Mouse (Mus musculus): Measurements from ENCODE around the gene Frem2. TPM values are rescaled to one million over a fixed set of nuclear protein-coding genes. Genes with fewer than 3 reads are reported as not detected.

The Frem2 gene
- 0.02 TPM in 1 of 2 replicates, not detected in the other for polyA plus RNA-seq (2012)

DNA sequence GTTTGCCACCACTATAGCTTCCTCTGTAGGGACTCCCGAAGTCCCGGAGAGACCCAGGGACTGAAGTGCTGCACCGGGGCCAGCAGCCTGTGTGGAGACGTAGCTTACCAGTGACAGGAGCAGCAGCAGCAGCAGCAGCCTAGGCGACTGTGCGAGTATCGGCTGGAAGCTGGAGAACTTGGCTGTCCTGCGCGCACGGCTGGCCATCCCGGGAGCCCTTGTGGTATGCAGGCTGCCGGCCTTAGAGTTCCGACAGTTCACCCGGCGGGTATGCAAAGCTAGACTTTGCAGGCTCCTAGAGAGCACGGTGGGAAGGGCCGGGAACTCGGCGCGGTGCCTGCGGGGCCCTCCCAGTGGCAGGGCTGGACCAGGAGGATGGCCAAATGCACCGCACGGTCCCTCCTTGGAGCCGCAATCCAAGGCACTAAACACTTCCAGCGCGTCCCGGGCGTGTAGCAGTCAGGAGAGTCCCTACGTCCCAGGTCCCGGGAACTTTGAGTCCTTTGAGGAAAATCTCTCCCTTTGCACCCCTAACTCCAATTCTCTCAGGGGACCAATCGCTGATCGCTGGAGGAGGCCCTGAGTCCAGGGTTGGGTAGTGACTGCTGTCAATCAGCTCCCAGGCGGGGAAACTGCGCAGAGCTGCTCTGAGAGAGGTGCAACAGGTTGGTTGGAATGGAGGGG is at the start of gene Frem2:
Gene Frem2 (minus strand): TSS at position 478 of the 684 bp plus-strand sequence.
- peaks cover 13% of the 10 kb centered on the region for H3K9me3 ChIP-seq (ENCODE audit: control insufficient read depth, low read length)
- peak within 1 kb of the TSS; percentile 47 for H3K4me3 ChIP-seq (replicated peaks)
- no peaks in the 10 kb centered on the region for H3K36me3 ChIP-seq (ENCODE audit: control insufficient read depth)
- peaks cover 49% of the 10 kb centered on the region for H3K27me3 ChIP-seq (ENCODE audit: control insufficient read depth)
- no peaks in the 10 kb centered on the region; the same call in 1 of the 2 replicates for H3K4me1 ChIP-seq (ENCODE audit: control insufficient read depth)
- TF ChIP-seq TAL1 (IDR thresholded peaks at IDR 0.05; ENCODE audit: low read length) (no peak), GATA1 (IDR thresholded peaks at IDR 0.05; ENCODE audit: low read length) (no peak)

DNA sequence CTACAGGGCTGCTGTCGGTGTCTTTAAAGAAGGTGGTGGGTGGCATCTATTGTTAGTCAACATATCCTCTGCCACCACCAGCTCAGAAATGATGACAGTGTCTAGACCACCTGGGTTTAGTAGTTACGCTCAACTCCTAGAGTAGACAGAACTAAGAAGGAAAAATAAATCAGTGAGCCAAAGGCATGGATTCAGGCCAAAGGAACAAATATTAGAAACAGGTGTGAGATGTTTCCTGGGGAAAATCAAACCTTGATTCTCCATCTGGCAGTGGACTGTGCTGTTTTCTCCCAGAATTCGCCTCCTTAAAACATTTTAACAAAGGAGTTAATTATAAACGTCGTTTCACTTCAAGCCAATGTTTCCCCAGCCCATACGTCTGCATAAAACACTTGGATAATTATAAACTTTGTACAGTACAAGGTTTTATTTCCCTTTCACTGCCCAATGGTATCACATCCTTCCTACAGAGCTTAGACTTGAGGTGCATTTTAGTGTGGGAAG is 48.9 kb upstream of the Frem2 start:
- no peaks in the 10 kb centered on the region for H3K4me1 ChIP-seq (ENCODE audit: control insufficient read depth)
- TF ChIP-seq GATA1 (IDR thresholded peaks at IDR 0.05; ENCODE audit: low read length) (no peak), TAL1 (IDR thresholded peaks at IDR 0.05; ENCODE audit: low read length) (no peak)
- no peaks in the 10 kb centered on the region for H3K27me3 ChIP-seq (ENCODE audit: control insufficient read depth)
- H3K9me3 ChIP-seq (ENCODE audit: control insufficient read depth, low read length), result no peaks in the 10 kb centered on the region
- no peaks in the 10 kb centered on the region for H3K36me3 ChIP-seq (ENCODE audit: control insufficient read depth)
- no peak overlapping the region for H3K4me3 ChIP-seq (replicated peaks)

DNA sequence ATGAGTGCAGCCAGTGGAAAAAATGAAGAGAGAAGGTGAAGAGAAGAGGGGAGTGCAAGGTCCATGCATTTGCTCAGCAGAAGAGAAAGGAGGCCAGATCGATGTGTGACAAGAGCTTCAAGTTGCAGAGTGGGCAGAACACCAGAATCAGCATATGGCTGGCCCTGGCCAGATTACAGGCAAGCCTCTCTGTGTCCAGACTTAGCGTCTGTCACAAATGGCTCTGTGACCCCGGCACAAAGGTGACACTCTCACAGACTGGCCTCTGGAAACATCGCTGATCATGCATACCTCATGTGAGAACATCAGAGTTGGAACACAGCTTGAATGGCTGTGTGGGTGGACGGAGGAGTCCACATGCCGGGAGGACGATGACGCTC is 46.0 kb upstream of the Frem2 start:
- H3K4me1 ChIP-seq (ENCODE audit: control insufficient read depth), result no peaks in the 10 kb centered on the region

DNA sequence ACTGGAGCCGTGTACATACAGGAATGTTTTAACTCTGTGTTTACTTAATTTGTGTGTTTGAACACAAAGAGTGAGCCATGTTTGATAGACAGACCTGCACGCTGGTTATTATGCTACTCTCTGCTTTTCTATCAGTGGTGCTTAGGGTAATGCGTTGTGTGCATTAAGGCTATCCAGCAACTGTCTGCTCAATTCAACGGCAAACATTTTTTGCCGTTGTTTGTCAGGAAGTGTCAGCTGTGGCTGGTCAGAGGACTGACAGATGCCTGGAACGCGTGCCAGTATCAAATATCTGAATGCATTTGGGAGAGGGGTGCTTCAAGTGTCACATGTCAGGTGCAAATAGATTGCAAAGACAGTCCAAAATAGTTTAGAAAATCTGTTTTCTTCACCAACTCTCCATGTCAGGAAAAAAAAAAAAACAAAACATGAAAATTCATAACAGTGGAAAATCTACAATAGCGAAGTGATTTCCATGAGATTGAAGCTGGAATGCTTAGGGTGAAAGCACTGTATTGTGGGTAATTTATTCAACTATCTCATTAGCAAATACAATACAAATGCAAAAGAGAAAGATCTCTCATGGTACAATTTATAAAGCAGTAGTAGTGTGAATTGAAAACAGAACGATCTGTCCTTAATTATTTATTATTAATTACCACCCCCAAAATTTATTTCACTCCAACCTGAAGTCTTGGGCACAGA is 45.4 kb upstream of the Frem2 start:
- TF ChIP-seq GATA1 (IDR thresholded peaks at IDR 0.05; ENCODE audit: low read length) (no peak), TAL1 (IDR thresholded peaks at IDR 0.05; ENCODE audit: low read length) (no peak)
- no peaks in the 10 kb centered on the region for H3K27me3 ChIP-seq (ENCODE audit: control insufficient read depth)
- H3K36me3 ChIP-seq (ENCODE audit: control insufficient read depth), result no peaks in the 10 kb centered on the region
- no peaks in the 10 kb centered on the region for H3K9me3 ChIP-seq (ENCODE audit: control insufficient read depth, low read length)
- H3K4me3 ChIP-seq (replicated peaks), result no peak overlapping the region
- H3K4me1 ChIP-seq (ENCODE audit: control insufficient read depth), result no peaks in the 10 kb centered on the region

More for the DNA sequence above, 46.0 kb upstream of the Frem2 start:
- Histone ChIP-seq H3K9me3 (ENCODE audit: control insufficient read depth, low read length) (no peaks in the 10 kb centered on the region), H3K27me3 (ENCODE audit: control insufficient read depth) (no peaks in the 10 kb centered on the region), H3K4me3 (replicated peaks) (no peak overlapping the region), H3K36me3 (ENCODE audit: control insufficient read depth) (no peaks in the 10 kb centered on the region)
- TF ChIP-seq TAL1 (IDR thresholded peaks at IDR 0.05; ENCODE audit: low read length), result no peak
- TF ChIP-seq GATA1 (IDR thresholded peaks at IDR 0.05; ENCODE audit: low read length), result no peak

DNA sequence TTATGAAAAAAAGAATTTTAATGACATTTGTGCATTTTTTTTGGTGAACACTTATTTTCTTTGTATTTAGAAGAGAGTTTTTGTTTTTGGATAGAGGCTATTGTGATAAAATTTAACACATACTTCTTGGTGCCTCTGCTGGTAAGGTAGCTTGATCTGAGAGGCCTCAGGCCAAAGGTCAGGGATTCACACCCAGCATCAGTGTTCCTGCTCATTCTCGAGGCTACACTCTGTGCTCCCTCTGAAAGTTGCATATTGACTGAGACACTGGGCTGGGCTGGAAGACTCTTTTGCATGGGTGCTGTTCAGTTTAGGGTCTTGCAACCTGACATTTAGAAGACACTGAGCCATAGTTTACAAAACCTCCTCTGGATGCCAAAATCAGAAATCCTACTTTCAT is 44.8 kb upstream of the Frem2 start:
- Histone ChIP-seq H3K4me1 (ENCODE audit: control insufficient read depth) (no peaks in the 10 kb centered on the region), H3K4me3 (replicated peaks) (no peak overlapping the region), H3K27me3 (ENCODE audit: control insufficient read depth) (no peaks in the 10 kb centered on the region), H3K36me3 (ENCODE audit: control insufficient read depth) (no peaks in the 10 kb centered on the region), H3K9me3 (ENCODE audit: control insufficient read depth, low read length) (no peaks in the 10 kb centered on the region)
- no peak for TF ChIP-seq GATA1 (IDR thresholded peaks at IDR 0.05; ENCODE audit: low read length)

DNA sequence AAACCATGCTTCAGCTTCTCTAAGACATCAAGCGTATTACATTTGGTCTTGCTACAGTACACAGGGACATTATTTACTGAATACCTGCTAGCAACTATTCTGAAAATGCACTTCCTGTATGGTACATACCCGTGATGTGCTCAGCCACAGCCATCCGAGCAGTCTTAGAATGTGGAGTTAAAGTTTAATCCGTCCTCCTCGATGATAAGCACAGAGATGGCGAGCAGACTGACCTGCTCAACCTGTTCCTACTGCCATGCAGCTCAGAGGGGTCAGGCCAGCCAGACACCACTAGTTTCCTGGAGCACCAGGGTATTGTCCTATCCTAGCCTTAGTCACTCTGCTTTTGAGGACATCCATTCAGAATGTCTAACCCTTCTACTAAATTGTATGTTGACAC is 30.6 kb upstream of the Frem2 start:
- Histone ChIP-seq H3K9me3 (ENCODE audit: control insufficient read depth, low read length) (no peaks in the 10 kb centered on the region; the same call in 1 of the 2 replicates), H3K4me3 (replicated peaks) (no peak overlapping the region), H3K4me1 (ENCODE audit: control insufficient read depth) (no peaks in the 10 kb centered on the region), H3K27me3 (ENCODE audit: control insufficient read depth) (no peaks in the 10 kb centered on the region), H3K36me3 (ENCODE audit: control insufficient read depth) (no peaks in the 10 kb centered on the region)
- no peak for TF ChIP-seq TAL1 (IDR thresholded peaks at IDR 0.05; ENCODE audit: low read length)
- no peak for TF ChIP-seq GATA1 (IDR thresholded peaks at IDR 0.05; ENCODE audit: low read length)

DNA sequence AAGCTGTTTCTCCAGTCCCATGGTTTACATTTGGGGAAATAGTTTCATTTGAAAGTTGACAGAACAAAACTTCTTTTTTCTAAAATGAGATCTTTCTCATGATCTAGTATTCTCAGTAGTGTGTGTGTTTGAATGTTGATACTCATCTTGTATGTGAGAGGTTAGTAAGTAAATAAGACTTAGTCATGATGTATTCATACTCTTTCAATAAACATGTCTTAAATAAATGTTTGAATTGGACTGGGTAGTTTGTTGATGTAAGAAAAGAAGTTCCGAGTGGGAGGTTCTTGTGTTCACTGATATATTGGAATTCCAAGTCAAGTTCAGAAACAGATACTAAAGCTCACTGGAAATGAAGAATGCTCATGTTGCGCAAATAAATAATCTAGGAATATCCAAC is 25.1 kb upstream of the Frem2 start:
- H3K27me3 ChIP-seq (ENCODE audit: control insufficient read depth), result no peaks in the 10 kb centered on the region
- no peaks in the 10 kb centered on the region for H3K36me3 ChIP-seq (ENCODE audit: control insufficient read depth)
- no peaks in the 10 kb centered on the region for H3K4me1 ChIP-seq (ENCODE audit: control insufficient read depth)
- H3K9me3 ChIP-seq (ENCODE audit: control insufficient read depth, low read length), result no peaks in the 10 kb centered on the region; the same call in 1 of the 2 replicates
- no peak for TF ChIP-seq GATA1 (IDR thresholded peaks at IDR 0.05; ENCODE audit: low read length)
- TF ChIP-seq TAL1 (IDR thresholded peaks at IDR 0.05; ENCODE audit: low read length), result no peak
- no peak overlapping the region for H3K4me3 ChIP-seq (replicated peaks)

DNA sequence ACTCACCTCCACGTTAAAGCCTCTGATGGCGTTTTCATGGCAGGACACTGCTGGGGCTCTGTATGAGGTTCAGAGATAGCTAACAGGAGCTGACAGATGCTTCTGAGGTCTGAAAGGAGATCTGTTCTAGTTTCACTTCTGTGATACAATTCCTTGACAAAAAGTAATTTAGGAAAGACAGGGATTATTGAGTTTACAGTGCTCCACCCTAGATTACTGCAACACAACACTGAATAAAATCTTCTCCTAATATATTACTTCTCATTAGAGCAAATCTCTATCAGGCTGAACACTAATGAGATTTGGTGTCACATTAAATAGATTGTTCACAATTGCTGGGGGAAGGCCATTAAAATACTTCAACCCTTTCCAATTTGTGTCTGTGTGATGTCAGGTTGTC is 23.7 kb upstream of the Frem2 start:
- Histone ChIP-seq H3K27me3 (ENCODE audit: control insufficient read depth) (no peaks in the 10 kb centered on the region), H3K4me1 (ENCODE audit: control insufficient read depth) (no peaks in the 10 kb centered on the region), H3K9me3 (ENCODE audit: control insufficient read depth, low read length) (no peaks in the 10 kb centered on the region; the same call in 1 of the 2 replicates), H3K36me3 (ENCODE audit: control insufficient read depth) (no peaks in the 10 kb centered on the region), H3K4me3 (replicated peaks) (no peak overlapping the region)
- TF ChIP-seq GATA1 (IDR thresholded peaks at IDR 0.05; ENCODE audit: low read length) (no peak), TAL1 (IDR thresholded peaks at IDR 0.05; ENCODE audit: low read length) (no peak)

DNA sequence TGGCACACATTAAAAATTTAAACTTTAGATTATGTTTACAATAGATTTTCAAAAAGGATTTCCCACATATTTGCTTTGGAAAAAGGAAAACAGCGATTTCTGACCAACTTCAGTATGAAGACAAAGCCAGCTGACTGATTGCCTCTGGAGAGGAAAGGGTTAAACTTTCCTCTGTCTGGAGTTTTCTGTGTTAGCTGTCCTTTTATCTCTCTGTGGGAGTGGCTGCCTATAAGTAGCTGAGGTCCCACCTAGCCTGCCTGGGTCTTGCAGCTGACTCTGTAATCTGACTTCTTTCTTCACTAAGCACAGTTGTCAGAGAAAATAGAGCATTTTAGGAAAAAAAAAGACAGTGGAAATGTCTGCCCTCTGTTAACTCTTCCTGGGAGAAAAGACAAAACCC is 17.1 kb upstream of the Frem2 start:
- TF ChIP-seq TAL1 (IDR thresholded peaks at IDR 0.05; ENCODE audit: low read length), result no peak
- no peak for TF ChIP-seq GATA1 (IDR thresholded peaks at IDR 0.05; ENCODE audit: low read length)
- Histone ChIP-seq H3K27me3 (ENCODE audit: control insufficient read depth) (no peaks in the 10 kb centered on the region), H3K4me1 (ENCODE audit: control insufficient read depth) (peaks cover 9% of the 10 kb centered on the region), H3K4me3 (replicated peaks) (no peak overlapping the region), H3K9me3 (ENCODE audit: control insufficient read depth, low read length) (no peaks in the 10 kb centered on the region), H3K36me3 (ENCODE audit: control insufficient read depth) (no peaks in the 10 kb centered on the region)

All from erythroblast, embryonic 14.5 days (primary cell).